Mouse (Mus musculus) macrophage (primary cell): ENCODE measurements around the gene Btbd8. TPM values are rescaled to one million over a fixed set of nuclear protein-coding genes. Genes with fewer than 3 reads are reported as not detected.

ENCODE experiments used
- H3K27ac ChIP-seq: fragments of 350-480 bp; formaldehyde crosslinking; 2 replicates; pipeline ENCODE4 v1.9.0; 2021
- H3K36me3 ChIP-seq: fragments of 350-480 bp; formaldehyde crosslinking; 2 replicates; pipeline ENCODE4 v1.9.0; 2021; ENCODE audit errors: inconsistent target
- H3K4me3 ChIP-seq: fragments of 350-480 bp; formaldehyde crosslinking; 2 replicates; pipeline ENCODE4 v1.9.0; 2021; ENCODE audit errors: inconsistent target
- H3K79me2 ChIP-seq: fragments of 350-480 bp; formaldehyde crosslinking; 2 replicates; pipeline ENCODE4 v1.9.0; 2021; ENCODE audit errors: inconsistent target
- WGBS: methylation state at CpG from one replicate; pipeline ENCODE4 v1.1.7; 2026; ENCODE audit warnings: inconsistent platforms; ENCODE audit not compliant: missing documents; 5-methylcytosine and 5-hydroxymethylcytosine counted together
- polyA plus RNA-seq: library from polyadenylated mRNA; stranded (reverse); fragments of 250-400 nt; gene quantifications from 3 replicates; pipeline ENCODE4 v1.2.4, GENCODE M21; 2018; ENCODE audit warnings: inconsistent platforms

Btbd8 gene
- polyA plus RNA-seq, 1 experiment from 2014 or later = 2.7 TPM

DNA sequence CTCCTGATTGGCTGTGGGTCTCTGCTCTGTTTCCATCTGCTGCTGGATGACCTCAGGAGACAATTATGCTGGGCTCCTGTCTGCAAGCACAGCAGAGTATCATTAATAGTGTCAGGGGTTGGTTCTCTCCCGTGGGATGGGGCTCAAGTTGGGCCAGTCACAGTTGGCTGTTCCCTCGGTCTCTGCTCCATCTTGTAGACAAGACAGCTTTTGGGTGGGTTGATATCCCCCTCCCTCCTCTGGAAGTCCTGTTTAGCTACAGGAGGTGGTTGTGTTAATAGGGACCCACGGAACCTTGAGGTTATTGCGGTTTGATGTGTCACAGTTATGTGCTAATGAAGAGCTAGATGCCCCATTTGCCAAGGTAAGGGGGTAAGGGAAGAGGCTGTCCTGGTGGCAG, 51.2 kb downstream of the Btbd8 start:
- Histone ChIP-seq H3K36me3 (no peaks in the 10 kb centered on the region), H3K4me3 (no peak overlapping the region), H3K27ac (no peak overlapping the region), H3K79me2 (no peaks in the 10 kb centered on the region)
- WGBS = 89% methylated on average over 4 of the region's 4 CpGs

DNA sequence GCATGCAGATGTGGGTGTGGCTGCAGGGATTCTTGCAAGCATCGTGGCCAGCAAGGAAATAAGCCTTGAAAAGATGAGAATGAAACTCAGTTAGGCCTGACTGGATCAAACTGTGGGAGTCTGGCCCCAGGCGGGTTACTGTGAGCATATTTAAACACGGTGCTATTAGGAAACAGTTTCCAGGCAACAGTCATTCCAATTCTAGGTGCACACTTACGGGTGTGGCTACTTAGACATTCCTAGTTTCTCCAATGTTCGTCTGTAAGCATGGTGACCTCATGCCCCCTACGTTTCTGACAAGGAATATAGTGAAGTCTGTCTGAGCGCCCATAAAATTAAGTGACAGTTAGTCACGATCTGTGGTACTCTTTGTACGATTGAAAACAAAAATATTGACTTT, 53.2 kb downstream of the Btbd8 start:
- H3K36me3 ChIP-seq = no peaks in the 10 kb centered on the region
- no peaks in the 10 kb centered on the region for H3K79me2 ChIP-seq
- no peak overlapping the region for H3K4me3 ChIP-seq
- WGBS = 93% methylated on average over 9 of the region's 9 CpGs
- no peak overlapping the region for H3K27ac ChIP-seq

DNA sequence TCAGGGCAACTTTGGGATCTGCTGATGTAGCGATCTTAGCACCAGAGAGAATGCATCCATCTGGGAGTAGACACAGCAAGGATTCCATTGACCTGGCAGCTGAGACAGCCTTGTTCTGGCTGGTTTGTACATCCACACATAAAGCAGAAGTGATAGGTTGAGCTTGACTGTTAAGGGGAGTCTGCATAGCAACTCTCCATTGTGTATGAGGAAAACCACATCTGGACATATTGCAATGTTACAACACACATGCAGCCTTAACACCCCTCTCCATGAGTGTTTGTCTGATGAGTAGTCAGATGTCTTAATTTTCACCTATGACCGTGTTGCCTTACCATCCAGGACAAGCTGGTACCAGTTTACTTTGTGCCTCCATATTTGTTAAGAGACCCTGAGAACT, 54.7 kb downstream of the Btbd8 start:
- Histone ChIP-seq H3K36me3 (no peaks in the 10 kb centered on the region), H3K4me3 (no peak overlapping the region), H3K79me2 (no peaks in the 10 kb centered on the region), H3K27ac (no peak overlapping the region)
- WGBS = 79% methylated on average over 2 of the region's 2 CpGs

DNA sequence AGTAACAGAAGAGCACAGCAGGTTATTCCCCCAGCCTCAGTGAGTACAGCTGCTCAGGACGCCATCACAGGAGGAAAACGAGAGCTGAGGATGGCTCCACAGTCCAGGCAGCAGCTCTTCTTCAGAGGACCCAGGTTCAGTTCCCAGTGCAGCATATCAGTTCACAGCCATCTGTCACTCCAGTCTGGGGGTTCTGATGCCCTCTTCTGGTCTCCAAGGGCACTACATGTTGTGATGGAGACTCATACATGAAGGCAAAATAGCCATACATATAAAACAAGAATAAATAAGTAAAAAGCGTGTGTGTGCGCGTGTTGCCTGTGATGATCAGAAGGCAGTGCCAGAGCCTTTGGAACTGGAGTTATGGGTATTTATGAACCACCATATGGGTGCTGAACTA, 57.0 kb downstream of the Btbd8 start:
- no peaks in the 10 kb centered on the region for H3K79me2 ChIP-seq
- 98% methylated on average over 5 of the region's 5 CpGs for WGBS
- no peak overlapping the region for H3K27ac ChIP-seq
- H3K4me3 ChIP-seq = no peak overlapping the region
- no peaks in the 10 kb centered on the region for H3K36me3 ChIP-seq

DNA sequence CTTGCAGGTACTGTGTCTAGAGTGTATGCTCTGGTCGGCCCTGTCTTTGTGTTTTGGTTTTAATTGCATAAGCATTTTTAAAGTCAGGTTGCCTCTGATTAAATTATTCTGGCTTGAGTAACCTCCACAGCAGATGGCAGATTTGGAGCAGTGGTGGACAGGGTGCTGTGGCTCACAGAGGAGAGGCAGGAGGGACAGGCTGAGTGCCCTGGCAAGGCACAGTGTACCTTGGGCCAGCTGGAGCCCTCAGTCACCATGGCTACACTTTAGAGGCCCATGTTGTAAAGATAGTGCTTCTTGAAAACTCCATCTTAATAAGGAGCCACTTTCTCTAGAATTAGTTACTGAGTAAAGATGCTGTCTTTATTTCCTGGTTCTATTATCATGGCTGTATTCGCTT, 58.2 kb downstream of the Btbd8 start:
- H3K27ac ChIP-seq = no peak overlapping the region
- H3K4me3 ChIP-seq = no peak overlapping the region
- WGBS = 92% methylated on average over 2 of the region's 2 CpGs
- H3K36me3 ChIP-seq = no peaks in the 10 kb centered on the region
- H3K79me2 ChIP-seq = no peaks in the 10 kb centered on the region

DNA sequence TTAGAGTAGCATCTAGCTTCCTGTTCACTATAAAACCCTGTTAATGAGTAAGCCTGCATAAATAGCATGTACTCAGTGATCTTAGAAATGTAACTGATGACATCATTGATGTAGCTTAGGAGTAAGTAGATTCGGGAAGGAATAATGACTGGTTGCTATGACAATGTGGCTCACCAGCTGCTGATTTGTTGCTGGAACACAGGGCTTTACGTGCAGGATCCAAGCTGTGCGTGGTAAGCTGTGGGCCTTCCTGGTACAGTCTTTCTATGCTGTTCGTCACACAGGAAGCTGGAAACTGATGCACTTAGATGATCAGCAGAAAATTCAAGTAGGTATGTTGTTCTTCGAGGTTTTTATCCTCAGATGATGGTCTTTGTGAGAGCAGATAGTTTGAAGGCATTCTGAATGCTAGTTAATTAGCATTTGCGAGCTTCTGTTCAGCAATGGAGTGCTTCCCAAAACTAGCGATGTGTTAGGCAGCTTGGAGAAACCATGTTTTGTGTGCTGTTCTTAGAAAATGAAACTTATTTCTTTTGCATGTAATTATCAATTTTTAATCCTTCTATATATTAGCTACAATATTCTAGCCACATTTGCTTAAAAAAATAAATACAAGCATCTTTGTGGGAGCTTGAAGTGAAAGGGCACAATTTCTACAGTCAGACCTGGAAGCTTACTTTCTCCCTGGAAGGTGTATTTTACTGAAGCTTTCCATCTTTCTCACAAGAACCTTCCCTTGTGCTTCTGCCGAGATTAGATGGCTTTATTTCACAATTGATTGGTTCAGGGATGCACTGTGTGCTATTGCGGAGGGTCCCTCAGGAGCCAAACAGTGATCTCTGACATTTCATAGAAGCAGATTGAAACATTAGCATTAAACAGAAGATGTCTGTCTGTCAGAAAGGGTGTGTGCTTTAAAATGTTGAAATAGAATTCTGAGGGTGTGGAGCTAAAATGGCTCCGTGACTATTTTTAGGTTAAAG, 60.0 kb downstream of the Btbd8 start:
- Histone ChIP-seq H3K79me2 (no peaks in the 10 kb centered on the region), H3K36me3 (no peaks in the 10 kb centered on the region), H3K27ac (no peak overlapping the region), H3K4me3 (no peak overlapping the region)
- 75% methylated on average over 10 of the region's 10 CpGs for WGBS

DNA sequence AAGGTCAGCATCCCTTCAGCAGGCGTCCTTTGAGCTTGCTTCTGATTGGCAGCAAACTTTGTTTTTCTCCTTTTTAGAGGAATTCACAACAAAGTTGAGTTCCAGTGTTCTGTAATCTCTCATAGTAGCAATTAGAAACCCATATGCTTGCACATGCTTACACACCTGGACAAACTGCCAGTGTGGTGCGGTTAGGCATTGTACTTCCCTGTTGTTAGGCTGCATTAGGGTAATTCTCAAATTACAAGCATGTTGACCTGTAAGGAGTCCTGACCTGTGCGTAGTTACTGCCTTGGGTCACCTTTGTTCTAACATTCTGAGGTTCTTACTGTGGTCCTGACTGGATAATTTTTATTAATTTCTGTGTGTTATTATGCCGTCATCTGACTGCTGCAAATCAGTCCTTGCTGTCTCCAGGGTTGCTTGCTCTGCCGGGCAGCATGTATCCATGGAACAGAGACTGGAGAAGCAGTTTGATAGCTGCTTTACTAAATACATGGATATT, 61.1 kb downstream of the Btbd8 start:
- no peak overlapping the region for H3K27ac ChIP-seq
- no peaks in the 10 kb centered on the region for H3K36me3 ChIP-seq
- WGBS = 84% methylated on average over 5 of the region's 5 CpGs
- H3K4me3 ChIP-seq = no peak overlapping the region
- H3K79me2 ChIP-seq = no peaks in the 10 kb centered on the region

DNA sequence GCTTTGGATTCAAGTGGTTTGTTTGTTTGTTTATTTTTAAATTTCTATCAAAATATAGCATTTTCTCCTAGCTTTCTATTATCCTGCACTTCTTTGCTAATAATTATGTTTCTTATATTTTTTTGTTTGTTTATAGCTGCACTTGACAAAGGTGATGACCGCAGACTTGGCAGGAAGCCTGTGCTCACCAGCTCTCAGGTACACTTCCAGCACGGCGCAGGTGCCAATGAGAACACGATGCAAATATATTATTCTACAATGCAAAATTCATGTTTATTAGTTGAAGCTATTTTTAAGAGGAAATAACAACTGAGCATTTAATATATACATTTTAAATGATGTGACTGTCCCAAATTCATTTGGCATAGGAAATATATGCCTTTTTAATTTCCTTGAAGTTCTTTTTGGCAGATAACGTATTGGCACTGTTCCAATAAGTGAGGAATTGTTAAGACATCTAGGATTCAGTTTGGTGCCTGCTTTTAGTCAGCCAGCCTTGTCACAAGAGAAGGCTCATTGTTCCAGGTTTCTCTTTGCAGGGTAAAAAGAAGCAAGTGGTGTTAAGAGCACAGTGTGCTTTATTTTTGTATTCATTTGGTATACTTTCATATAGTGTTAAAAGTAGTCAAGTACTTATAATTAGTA, 62.2 kb downstream of the Btbd8 start:
- Histone ChIP-seq H3K4me3 (no peak overlapping the region), H3K36me3 (no peaks in the 10 kb centered on the region), H3K79me2 (no peaks in the 10 kb centered on the region), H3K27ac (no peak overlapping the region)
- 95% methylated on average over 5 of the region's 5 CpGs for WGBS

DNA sequence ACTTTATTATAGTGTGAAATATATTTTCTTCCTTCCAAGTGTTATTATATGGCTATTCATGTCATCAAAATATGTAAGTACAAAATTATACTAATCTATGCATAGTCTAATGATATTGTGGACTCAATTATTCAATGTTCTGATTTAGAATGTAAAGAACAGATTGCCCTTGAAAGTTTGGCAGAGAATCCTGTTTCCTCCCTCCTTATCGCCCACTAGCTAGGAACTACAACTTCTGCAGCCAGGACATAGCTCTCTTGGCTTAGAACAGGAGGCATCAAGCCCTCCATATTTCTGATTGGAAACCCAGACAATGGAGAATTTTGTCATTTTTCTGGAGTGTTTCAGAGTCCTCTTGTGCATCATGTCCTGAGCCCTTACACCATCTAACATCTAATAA, 62.9 kb downstream of the Btbd8 start:
- Histone ChIP-seq H3K27ac (no peak overlapping the region), H3K79me2 (no peaks in the 10 kb centered on the region), H3K36me3 (no peaks in the 10 kb centered on the region), H3K4me3 (no peak overlapping the region)
- WGBS = 100% methylated on average over 1 of the region's 1 CpGs

DNA sequence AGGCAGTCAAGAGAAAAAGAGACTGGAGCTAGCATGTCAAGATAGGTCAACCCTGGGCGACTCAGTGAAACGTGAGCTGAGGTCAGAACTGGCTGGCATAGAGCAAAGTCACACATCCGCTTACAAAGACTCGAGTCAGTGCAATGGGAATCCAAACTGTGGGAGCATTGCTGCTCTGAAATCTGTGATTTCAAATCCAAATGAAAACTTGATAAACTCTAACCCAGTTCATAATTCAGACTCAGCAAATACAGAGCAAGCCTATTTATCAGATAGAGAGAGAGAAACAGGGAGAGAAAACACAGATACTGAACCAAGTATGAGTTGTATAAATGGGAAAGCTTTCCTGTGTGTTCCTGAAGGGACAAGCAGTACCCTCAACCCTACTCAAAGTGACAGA, 69.5 kb downstream of the Btbd8 start, which contains the start of gene Gm42669:
Gene Gm42669 (plus strand): TSS at position 301 of the 400 bp plus-strand sequence.
- Histone ChIP-seq H3K4me3 (no peak within 1 kb of the TSS), H3K79me2 (no peaks in the 10 kb centered on the region), H3K27ac (no peak within 1 kb of the TSS), H3K36me3 (no peaks in the 10 kb centered on the region)
- 96% methylated on average over 4 of the region's 4 CpGs for WGBS

DNA sequence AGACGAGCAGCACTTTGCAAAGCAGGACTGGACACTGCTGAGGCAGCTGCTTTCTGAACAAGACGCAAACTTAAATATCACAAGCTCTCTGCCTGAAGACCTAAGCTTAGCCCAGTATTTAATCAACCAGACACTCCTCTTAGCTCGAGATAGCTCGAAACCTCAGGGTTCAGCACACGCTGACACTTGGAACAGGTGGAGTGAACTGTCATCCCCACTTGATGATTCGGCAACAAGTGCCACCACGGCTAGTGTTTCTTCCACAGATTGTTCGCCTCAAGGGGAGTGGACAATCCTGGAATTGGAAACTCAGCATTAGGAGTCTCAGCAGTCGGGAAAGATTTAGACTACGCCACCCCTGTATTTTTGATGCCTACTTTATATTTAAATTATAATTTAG, 72.7 kb downstream of the Btbd8 start:
- Histone ChIP-seq H3K4me3 (no peak overlapping the region), H3K27ac (no peak overlapping the region)

DNA sequence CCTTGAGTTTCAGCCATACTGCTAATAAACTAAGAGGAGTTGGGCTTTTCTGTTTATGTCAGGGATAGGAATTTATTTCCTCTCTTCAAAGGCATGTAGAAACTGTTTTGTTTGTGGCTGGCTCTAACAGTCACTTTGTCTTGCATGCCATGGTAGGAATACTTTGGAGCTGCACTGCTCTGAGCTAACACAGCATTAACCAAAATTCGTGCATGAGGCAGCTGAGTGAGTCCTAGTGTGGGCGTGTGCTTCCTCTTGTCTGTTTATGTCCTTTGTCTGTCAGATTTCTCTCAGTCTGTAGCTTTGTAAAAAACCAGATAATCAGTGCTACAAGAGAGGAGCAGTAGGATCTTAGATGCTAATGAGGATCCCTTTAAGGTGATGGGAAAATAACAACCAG, 73.5 kb downstream of the Btbd8 start:
- Histone ChIP-seq H3K36me3 (no peaks in the 10 kb centered on the region), H3K27ac (no peak overlapping the region), H3K79me2 (no peaks in the 10 kb centered on the region), H3K4me3 (no peak overlapping the region)
- WGBS = 71% methylated on average over 2 of the region's 2 CpGs

More for the DNA sequence above, 72.7 kb downstream of the Btbd8 start:
- Histone ChIP-seq H3K79me2 (no peaks in the 10 kb centered on the region), H3K36me3 (no peaks in the 10 kb centered on the region)
- 95% methylated on average over 10 of the region's 10 CpGs for WGBS

DNA sequence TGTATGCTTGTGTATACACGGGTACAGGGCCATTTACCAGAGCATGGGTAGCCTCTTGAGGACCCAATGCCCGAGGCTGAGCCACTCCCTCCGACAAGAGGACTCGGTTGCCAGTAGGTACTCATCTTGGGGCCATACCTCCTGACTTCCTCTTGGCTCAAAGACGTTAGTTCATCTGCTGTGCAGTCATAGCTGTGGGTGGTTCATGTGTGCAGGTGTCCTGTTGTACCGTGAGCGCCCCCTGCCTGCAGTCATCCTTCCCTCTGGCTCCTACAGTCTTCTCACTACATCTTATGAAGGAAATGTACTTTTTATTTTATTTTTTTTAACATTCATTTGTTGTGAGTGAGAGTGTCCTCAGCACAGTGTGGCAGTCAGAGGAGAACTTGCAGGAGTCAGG, 75.8 kb downstream of the Btbd8 start:
- Histone ChIP-seq H3K27ac (no peak overlapping the region), H3K36me3 (no peaks in the 10 kb centered on the region), H3K79me2 (no peaks in the 10 kb centered on the region), H3K4me3 (no peak overlapping the region)
- WGBS = 19% methylated on average over 7 of the region's 7 CpGs

DNA sequence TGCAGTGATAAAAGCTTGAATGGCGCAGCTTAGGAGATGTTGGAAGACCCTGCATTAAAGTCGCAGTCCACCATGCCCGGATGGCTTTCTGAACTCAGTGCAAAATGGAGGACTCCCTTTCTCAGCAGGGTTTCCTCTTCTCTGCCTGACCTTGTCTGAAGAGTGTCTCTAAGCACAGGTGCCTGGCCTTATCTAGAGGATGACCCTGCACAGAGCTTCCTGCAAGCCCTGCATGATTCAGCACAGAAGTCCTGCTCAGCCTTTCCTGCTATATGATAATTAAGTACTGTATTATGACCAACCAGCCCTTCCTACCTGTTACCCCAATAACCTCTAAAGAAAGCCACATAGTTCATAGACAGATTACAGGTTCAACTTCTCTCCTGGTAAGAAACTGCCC, 77.7 kb downstream of the Btbd8 start:
- H3K27ac ChIP-seq = no peak overlapping the region
- 100% methylated on average over 3 of the region's 3 CpGs for WGBS
- no peaks in the 10 kb centered on the region for H3K79me2 ChIP-seq
- H3K4me3 ChIP-seq = no peak overlapping the region
- no peaks in the 10 kb centered on the region for H3K36me3 ChIP-seq

DNA sequence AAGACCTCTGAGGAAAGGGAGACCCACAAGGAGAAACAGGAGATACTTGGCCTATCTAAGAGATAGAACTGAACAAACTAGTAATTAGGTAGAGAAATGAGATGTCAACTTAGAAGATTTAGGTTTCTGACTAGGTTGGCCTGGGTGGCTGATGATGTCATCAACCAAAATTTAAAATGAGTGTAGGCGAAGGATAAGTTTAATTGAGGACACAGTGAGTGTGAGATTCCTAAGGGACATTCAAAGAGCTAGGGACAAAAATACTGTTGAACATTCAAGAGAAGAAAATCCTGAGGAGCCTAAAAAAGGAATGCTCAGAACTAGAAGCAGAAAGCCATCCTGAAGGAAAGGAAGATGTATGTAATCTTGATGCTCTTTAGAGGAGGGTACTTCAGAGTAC, 78.3 kb downstream of the Btbd8 start:
- no peaks in the 10 kb centered on the region for H3K36me3 ChIP-seq
- no peak overlapping the region for H3K27ac ChIP-seq
- no peaks in the 10 kb centered on the region for H3K79me2 ChIP-seq
- H3K4me3 ChIP-seq = no peak overlapping the region
- WGBS = 93% methylated on average over 1 of the region's 1 CpGs
